ENCODE assay signal across 12 mouse cellular contexts in the genomic region with DNA sequence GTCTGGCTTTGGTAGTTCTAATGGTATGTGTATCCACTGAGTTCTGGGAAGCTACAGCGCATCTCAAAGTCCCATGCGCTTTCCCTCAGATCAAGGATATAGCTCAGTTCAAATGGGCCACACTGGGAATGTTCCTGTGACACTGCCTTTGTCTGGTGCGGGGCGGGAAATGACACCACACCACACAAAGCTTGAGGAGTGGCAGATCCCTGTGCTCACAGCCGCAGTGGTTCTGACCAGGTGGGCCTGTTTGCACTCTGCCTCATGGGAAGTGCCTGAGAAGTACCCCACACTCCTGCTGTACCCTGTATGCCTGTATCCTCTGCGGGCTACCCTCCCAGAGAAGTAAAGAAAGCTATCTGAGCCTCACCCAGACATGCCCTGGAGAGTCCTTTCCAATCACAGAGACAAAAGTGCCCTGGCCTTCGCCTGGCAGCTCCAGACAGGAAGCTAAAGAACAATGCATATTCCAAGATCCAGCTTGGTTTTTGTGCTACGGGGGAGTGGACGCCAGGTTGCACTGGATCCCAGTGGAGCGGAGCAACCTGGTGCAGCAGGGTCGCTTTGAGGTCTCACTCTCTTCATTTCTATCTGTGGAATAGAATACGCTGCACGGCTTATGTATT. TPM values are rescaled to one million over a fixed set of nuclear protein-coding genes. Genes with fewer than 3 reads are reported as not detected.
DNase-seq lines count a peak whose midpoint lies in the region; ATAC-seq and TF ChIP-seq lines count a peak whose summit lies in the region.
"Had no signal": no experiment of that assay in that cellular context is flagged by ENCODE, and none has a peak within 500 bp of the region (broad histone marks: within the 10 kb centered on the region; RNA-seq: fewer than 3 reads in every experiment).

No protein-coding gene starts in this region.

- H3K27ac ChIP-seq in hindbrain, postnatal 0 days: 0 out of 2 replicates have a peak overlapping the region, but pooled peaks have one; percentile 11
- H3K27ac ChIP-seq in hindbrain, embryonic 13.5 days: no peak overlapping the region
- H3K27ac ChIP-seq in brown adipose tissue, adult 24 weeks (replicated peaks; ENCODE audit: low read depth, low read length): peak overlapping the region; percentile 97
- peak overlapping the region; percentile 71 for H3K27ac ChIP-seq in lung, embryonic 16.5 days (ENCODE audit: low read length)
- H3K27ac ChIP-seq: limb, embryonic 13.5 days; macrophage had no signal

- no peak for DNase-seq in hindbrain, postnatal 0 days (ENCODE audit: low spot score)
- peak; percentile 31 for DNase-seq in ES-CJ7 (ENCODE audit: low read depth, low spot score)
- DNase-seq in layer of hippocampus, postnatal 36 days: no peak
- no peak for DNase-seq in adipocyte (ENCODE audit: low spot score)
- DNase-seq: cerebellum, adult 2 months had no signal

- no peaks in the 10 kb centered on the region for H3K4me1 ChIP-seq in hindbrain, postnatal 0 days (ENCODE audit: insufficient read depth, low read length)
- 0 out of 2 replicates have a peak, but pooled peaks cover 11% of the 10 kb centered on the region for H3K4me1 ChIP-seq in hindbrain, embryonic 13.5 days (replicated peaks)
- H3K4me1 ChIP-seq in brown adipose tissue, adult 24 weeks (ENCODE audit: control insufficient read depth, insufficient read depth, insufficient read length, low read length): peaks cover 56% of the 10 kb centered on the region
- H3K4me1 ChIP-seq in lung, embryonic 16.5 days (replicated peaks; ENCODE audit: control insufficient read depth, insufficient read depth, low read length): no peaks in the 10 kb centered on the region
- H3K4me1 ChIP-seq: limb, embryonic 13.5 days had no signal

- H3K27me3 ChIP-seq in hindbrain, postnatal 0 days (ENCODE audit: insufficient read depth, low read length): no peaks in the 10 kb centered on the region
- no peaks in the 10 kb centered on the region for H3K27me3 ChIP-seq in hindbrain, embryonic 13.5 days
- H3K27me3 ChIP-seq in lung, embryonic 16.5 days (ENCODE audit: control insufficient read depth, insufficient read depth, low read depth, low read length): no peaks in the 10 kb centered on the region
- H3K27me3 ChIP-seq: limb, embryonic 13.5 days had no signal

- TF ChIP-seq CTCF in hindbrain, postnatal 0 days (IDR thresholded peaks at IDR 0.05; ENCODE audit: low read depth): no peak

- ATAC-seq in hindbrain, postnatal 0 days: no peak
- no peak for ATAC-seq in hindbrain, embryonic 13.5 days (ENCODE audit: low FRiP score)
- ATAC-seq in lung, embryonic 16.5 days (ENCODE audit: low read depth): peak; percentile 35; the same call in 1 of the 2 replicates

- no peaks in the 10 kb centered on the region for H3K9me3 ChIP-seq in hindbrain, postnatal 0 days (ENCODE audit: low read length)
- H3K9me3 ChIP-seq in hindbrain, embryonic 13.5 days: no peaks in the 10 kb centered on the region
- no peaks in the 10 kb centered on the region for H3K9me3 ChIP-seq in lung, embryonic 16.5 days (ENCODE audit: control insufficient read depth, low read length)
- H3K9me3 ChIP-seq: limb, embryonic 13.5 days had no signal

- H3K4me2 ChIP-seq in hindbrain, postnatal 0 days (ENCODE audit: low read depth, low read length): no peak overlapping the region
- H3K4me2 ChIP-seq in hindbrain, embryonic 13.5 days: no peak overlapping the region
- no peak overlapping the region for H3K4me2 ChIP-seq in lung, embryonic 16.5 days (ENCODE audit: low read depth, low read length)
- H3K4me2 ChIP-seq: limb, embryonic 13.5 days had no signal

- H3K9ac ChIP-seq in hindbrain, postnatal 0 days (replicated peaks; ENCODE audit: low read length): no peak overlapping the region
- no peak overlapping the region for H3K9ac ChIP-seq in hindbrain, embryonic 13.5 days
- no peak overlapping the region for H3K9ac ChIP-seq in lung, embryonic 16.5 days (ENCODE audit: low read length)
- H3K9ac ChIP-seq: limb, embryonic 13.5 days had no signal

- no peaks in the 10 kb centered on the region for H3K36me3 ChIP-seq in hindbrain, postnatal 0 days (ENCODE audit: insufficient read depth, low read length)
- H3K36me3 ChIP-seq in hindbrain, embryonic 13.5 days: no peaks in the 10 kb centered on the region
- no peaks in the 10 kb centered on the region for H3K36me3 ChIP-seq in lung, embryonic 16.5 days (ENCODE audit: control insufficient read depth, insufficient read depth, low read length)
- H3K36me3 ChIP-seq: limb, embryonic 13.5 days had no signal

- 82% methylated on average over 13 of the region's 13 CpGs for WGBS in hindbrain, postnatal 0 days
- 86% methylated on average over 13 of the region's 13 CpGs for WGBS in hindbrain, embryonic 13.5 days
- WGBS in lung, embryonic 16.5 days: 72% methylated on average over 13 of the region's 13 CpGs

- H3K4me3 ChIP-seq in hindbrain, postnatal 0 days (ENCODE audit: low read length): no peak overlapping the region
- H3K4me3 ChIP-seq in hindbrain, embryonic 13.5 days: no peak overlapping the region
- H3K4me3 ChIP-seq in brown adipose tissue, adult 24 weeks (ENCODE audit: insufficient read depth, low read depth, low read length): no peak overlapping the region
- no peak overlapping the region for H3K4me3 ChIP-seq in lung, embryonic 16.5 days (ENCODE audit: low read length)
- H3K4me3 ChIP-seq: limb, embryonic 13.5 days; myocyte had no signal

RNA-seq across cellular contexts. Expression of a gene that starts 30.3 kb away (rescaled TPM):
- 298 and 316 TPM in 2 replicates for total RNA-seq in hindbrain, postnatal 0 days (2014; rRNA removed)
- 94.1 and 94.2 TPM in 2 replicates for polyA plus RNA-seq in hindbrain, postnatal 0 days (2015; fragmentation: Nextera tagmentation; extraction: Ambion mirVana)
- 119 and 125 TPM in 2 replicates for polyA plus RNA-seq in hindbrain, embryonic 13.5 days (2015; fragmentation: Nextera tagmentation; extraction: Ambion mirVana)
- 7.2 and 10.0 TPM in 2 replicates for polyA plus RNA-seq in brown adipose tissue, adult 24 weeks (2012; ENCODE audit: insufficient read depth, insufficient read length, missing spikeins)
- polyA plus RNA-seq in lung, embryonic 16.5 days (2015; fragmentation: Nextera tagmentation; extraction: Ambion mirVana): 16.0 and 16.1 TPM in 2 replicates
- total RNA-seq in layer of hippocampus, postnatal 36 days (2021): 100 to 1,000 TPM; 224 to 268 TPM
- total RNA-seq: CH12.LX had no signal
